Mouse (Mus musculus): ENCODE measurements at regions not wholly inside any gene's neighbourhood (a gene's known extent, or its start where the extent isn't known, plus 50 kb on each side); places are given as distances from the start of the nearest gene placed in this dataset.

GRCm38 (mm10) chr2:124764186-124764910 is 303.6 kb upstream of the Slc24a5 start:
- no peak for ATAC-seq (replicated peaks; ENCODE audit: extremely low read depth, insufficient read depth, low FRiP score)
- H3K27me3 ChIP-seq (ENCODE audit: control insufficient read depth, insufficient read depth, low read length), result no peaks in the 10 kb centered on the region
- no peak overlapping the region for H3K4me2 ChIP-seq (ENCODE audit: low read depth, low read length)
- H3K4me1 ChIP-seq (ENCODE audit: control insufficient read depth, insufficient read depth, low read length), result no peaks in the 10 kb centered on the region
- no peak overlapping the region for H3K9ac ChIP-seq (ENCODE audit: low read length)
- H3K4me3 ChIP-seq (ENCODE audit: low read length), result no peak overlapping the region
- H3K27ac ChIP-seq (ENCODE audit: low read length), result no peak overlapping the region
- H3K9me3 ChIP-seq (replicated peaks; ENCODE audit: control insufficient read depth, low read length), result no peaks in the 10 kb centered on the region
- WGBS, result 67% methylated on average over 10 of the region's 10 CpGs
- H3K36me3 ChIP-seq (ENCODE audit: control insufficient read depth, insufficient read depth), result no peaks in the 10 kb centered on the region

GRCm38 (mm10) chr2:124769267-124769967 is 298.5 kb upstream of the Slc24a5 start:
- H3K4me3 ChIP-seq (ENCODE audit: low read length), result no peak overlapping the region
- H3K9me3 ChIP-seq (replicated peaks; ENCODE audit: control insufficient read depth, low read length), result no peaks in the 10 kb centered on the region
- no peak for ATAC-seq (replicated peaks; ENCODE audit: extremely low read depth, insufficient read depth, low FRiP score)
- no peaks in the 10 kb centered on the region for H3K36me3 ChIP-seq (ENCODE audit: control insufficient read depth, insufficient read depth)
- H3K9ac ChIP-seq (ENCODE audit: low read length), result no peak overlapping the region
- H3K4me1 ChIP-seq (ENCODE audit: control insufficient read depth, insufficient read depth, low read length), result peaks cover 2% of the 10 kb centered on the region
- no peak overlapping the region for H3K4me2 ChIP-seq (ENCODE audit: low read depth, low read length)
- no peak overlapping the region for H3K27ac ChIP-seq (ENCODE audit: low read length)
- 87% methylated on average over 6 of the region's 6 CpGs for WGBS
- no peaks in the 10 kb centered on the region for H3K27me3 ChIP-seq (ENCODE audit: control insufficient read depth, insufficient read depth, low read length)

GRCm38 (mm10) chr2:124770028-124770427 is 297.9 kb upstream of the Slc24a5 start:
- Histone ChIP-seq H3K27me3 (ENCODE audit: control insufficient read depth, insufficient read depth, low read length) (no peaks in the 10 kb centered on the region), H3K27ac (ENCODE audit: low read length) (no peak overlapping the region), H3K9ac (ENCODE audit: low read length) (no peak overlapping the region), H3K9me3 (replicated peaks; ENCODE audit: control insufficient read depth, low read length) (no peaks in the 10 kb centered on the region), H3K36me3 (ENCODE audit: control insufficient read depth, insufficient read depth) (no peaks in the 10 kb centered on the region), H3K4me3 (ENCODE audit: low read length) (no peak overlapping the region), H3K4me2 (ENCODE audit: low read depth, low read length) (no peak overlapping the region), H3K4me1 (ENCODE audit: control insufficient read depth, insufficient read depth, low read length) (peaks cover 2% of the 10 kb centered on the region)
- WGBS, result 83% methylated on average over 2 of the region's 2 CpGs
- ATAC-seq (replicated peaks; ENCODE audit: extremely low read depth, insufficient read depth, low FRiP score), result no peak

- Histone ChIP-seq H3K9ac (ENCODE audit: low read length) (no peak overlapping the region), H3K4me3 (ENCODE audit: low read length) (no peak overlapping the region), H3K4me2 (ENCODE audit: low read depth, low read length) (no peak overlapping the region), H3K4me1 (ENCODE audit: control insufficient read depth, insufficient read depth, low read length) (peaks cover 2% of the 10 kb centered on the region), H3K27ac (ENCODE audit: low read length) (no peak overlapping the region), H3K36me3 (ENCODE audit: control insufficient read depth, insufficient read depth) (no peaks in the 10 kb centered on the region), H3K9me3 (replicated peaks; ENCODE audit: control insufficient read depth, low read length) (no peaks in the 10 kb centered on the region), H3K27me3 (ENCODE audit: control insufficient read depth, insufficient read depth, low read length) (no peaks in the 10 kb centered on the region)
- ATAC-seq (replicated peaks; ENCODE audit: extremely low read depth, insufficient read depth, low FRiP score), result peak; percentile 23; the same call in 1 of the 2 replicates
- WGBS, result 46% methylated on average over 11 of the region's 11 CpGs
Observed at GRCm38 (mm10) chr2:124772055-124772708, 295.7 kb upstream of the Slc24a5 start.

GRCm38 (mm10) chr2:124775737-124776136 is 292.2 kb upstream of the Slc24a5 start:
- Histone ChIP-seq H3K27ac (ENCODE audit: low read length) (no peak overlapping the region), H3K4me1 (ENCODE audit: control insufficient read depth, insufficient read depth, low read length) (peaks cover 2% of the 10 kb centered on the region), H3K9ac (ENCODE audit: low read length) (no peak overlapping the region), H3K4me3 (ENCODE audit: low read length) (no peak overlapping the region), H3K4me2 (ENCODE audit: low read depth, low read length) (no peak overlapping the region), H3K36me3 (ENCODE audit: control insufficient read depth, insufficient read depth) (no peaks in the 10 kb centered on the region), H3K27me3 (ENCODE audit: control insufficient read depth, insufficient read depth, low read length) (no peaks in the 10 kb centered on the region), H3K9me3 (replicated peaks; ENCODE audit: control insufficient read depth, low read length) (no peaks in the 10 kb centered on the region)
- ATAC-seq (replicated peaks; ENCODE audit: extremely low read depth, insufficient read depth, low FRiP score), result no peak
- 68% methylated on average over 3 of the region's 3 CpGs for WGBS

GRCm38 (mm10) chr2:124792633-124793036 is 275.3 kb upstream of the Slc24a5 start:
- ATAC-seq (replicated peaks; ENCODE audit: extremely low read depth, insufficient read depth, low FRiP score), result no peak
- H3K9me3 ChIP-seq (replicated peaks; ENCODE audit: control insufficient read depth, low read length), result no peaks in the 10 kb centered on the region
- H3K4me1 ChIP-seq (ENCODE audit: control insufficient read depth, insufficient read depth, low read length), result no peaks in the 10 kb centered on the region
- H3K4me2 ChIP-seq (ENCODE audit: low read depth, low read length), result no peak overlapping the region
- H3K9ac ChIP-seq (ENCODE audit: low read length), result no peak overlapping the region
- H3K4me3 ChIP-seq (ENCODE audit: low read length), result no peak overlapping the region
- WGBS, result 81% methylated on average over 7 of the region's 7 CpGs
- no peaks in the 10 kb centered on the region for H3K36me3 ChIP-seq (ENCODE audit: control insufficient read depth, insufficient read depth)
- no peaks in the 10 kb centered on the region for H3K27me3 ChIP-seq (ENCODE audit: control insufficient read depth, insufficient read depth, low read length)
- no peak overlapping the region for H3K27ac ChIP-seq (ENCODE audit: low read length)

GRCm38 (mm10) chr2:124811709-124812108 is 256.2 kb upstream of the Slc24a5 start:
- H3K36me3 ChIP-seq (ENCODE audit: control insufficient read depth, insufficient read depth), result no peaks in the 10 kb centered on the region
- H3K4me1 ChIP-seq (ENCODE audit: control insufficient read depth, insufficient read depth, low read length), result no peaks in the 10 kb centered on the region; the same call in 1 of the 2 replicates
- H3K9ac ChIP-seq (ENCODE audit: low read length), result no peak overlapping the region
- no peak overlapping the region for H3K27ac ChIP-seq (ENCODE audit: low read length)
- no peaks in the 10 kb centered on the region for H3K27me3 ChIP-seq (ENCODE audit: control insufficient read depth, insufficient read depth, low read length)
- H3K4me3 ChIP-seq (ENCODE audit: low read length), result no peak overlapping the region
- H3K9me3 ChIP-seq (replicated peaks; ENCODE audit: control insufficient read depth, low read length), result no peaks in the 10 kb centered on the region
- 68% methylated on average over 8 of the region's 8 CpGs for WGBS
- no peak overlapping the region for H3K4me2 ChIP-seq (ENCODE audit: low read depth, low read length)
- ATAC-seq (replicated peaks; ENCODE audit: extremely low read depth, insufficient read depth, low FRiP score), result no peak

- no peak overlapping the region for H3K4me3 ChIP-seq (ENCODE audit: low read length)
- WGBS, result 93% methylated on average over 2 of the region's 2 CpGs
- H3K4me2 ChIP-seq (ENCODE audit: low read depth, low read length), result no peak overlapping the region
- H3K27me3 ChIP-seq (ENCODE audit: control insufficient read depth, insufficient read depth, low read length), result no peaks in the 10 kb centered on the region
- ATAC-seq (replicated peaks; ENCODE audit: extremely low read depth, insufficient read depth, low FRiP score), result no peak
- no peaks in the 10 kb centered on the region for H3K9me3 ChIP-seq (replicated peaks; ENCODE audit: control insufficient read depth, low read length)
- H3K36me3 ChIP-seq (ENCODE audit: control insufficient read depth, insufficient read depth), result no peaks in the 10 kb centered on the region
- no peak overlapping the region for H3K27ac ChIP-seq (ENCODE audit: low read length)
- H3K9ac ChIP-seq (ENCODE audit: low read length), result no peak overlapping the region
- no peaks in the 10 kb centered on the region for H3K4me1 ChIP-seq (ENCODE audit: control insufficient read depth, insufficient read depth, low read length)
Observed at GRCm38 (mm10) chr2:124816814-124817213, 251.1 kb upstream of the Slc24a5 start.

GRCm38 (mm10) chr2:124819846-124820245 is 248.1 kb upstream of the Slc24a5 start:
- no peaks in the 10 kb centered on the region for H3K4me1 ChIP-seq (ENCODE audit: control insufficient read depth, insufficient read depth, low read length)
- no peak for ATAC-seq (replicated peaks; ENCODE audit: extremely low read depth, insufficient read depth, low FRiP score)
- no peaks in the 10 kb centered on the region for H3K27me3 ChIP-seq (ENCODE audit: control insufficient read depth, insufficient read depth, low read length)
- no peak overlapping the region for H3K4me2 ChIP-seq (ENCODE audit: low read depth, low read length)
- no peaks in the 10 kb centered on the region for H3K9me3 ChIP-seq (replicated peaks; ENCODE audit: control insufficient read depth, low read length)
- H3K27ac ChIP-seq (ENCODE audit: low read length), result no peak overlapping the region
- 72% methylated on average over 6 of the region's 6 CpGs for WGBS
- H3K9ac ChIP-seq (ENCODE audit: low read length), result no peak overlapping the region
- H3K36me3 ChIP-seq (ENCODE audit: control insufficient read depth, insufficient read depth), result no peaks in the 10 kb centered on the region
- no peak overlapping the region for H3K4me3 ChIP-seq (ENCODE audit: low read length)

Data from heart, embryonic 16.5 days (tissue).